Mouse (Mus musculus) megakaryocyte-erythroid progenitor cell, adult 5-6 weeks (primary cell): ENCODE measurements around the gene Erf. TPM values are rescaled to one million over a fixed set of nuclear protein-coding genes. Genes with fewer than 3 reads are reported as not detected.
A peak's percentile ranks its signal among the peaks of the same experiment; 100 is the strongest.

Source experiments
- ATAC-seq: replicated peaks from 2 replicates; pipeline ENCODE4 v1.8.0; 2016; ENCODE audit warnings: mild to moderate bottlenecking, inconsistent platforms; ENCODE audit not compliant: severe bottlenecking, poor library complexity, low FRiP score, low TSS enrichment
- total RNA-seq, 2 experiments: library from RNA; stranded (forward) in 1 of 2; stranded (reverse) in 1 of 2; fragments of 200-1000, 215-1000 nt in 1 of 2; fragments of >200 nt in 1 of 2; fragmentation: Nextera tagmentation in 1 of 2; gene quantifications; 2 replicates each; pipeline ENCODE4 v1.2.3; 2014 to 2017

Gene Erf
- total RNA-seq, 2 experiments from 2014 or later, result 8.6 to 18.9 TPM

GRCm38 (mm10) chr7:25281734-25282601, 31.4 kb upstream of the Erf start:
- peak; percentile 58 for ATAC-seq

- ATAC-seq, result peak; percentile 12
Measured at GRCm38 (mm10) chr7:25281166-25281733, 30.7 kb upstream of the Erf start.

DNA sequence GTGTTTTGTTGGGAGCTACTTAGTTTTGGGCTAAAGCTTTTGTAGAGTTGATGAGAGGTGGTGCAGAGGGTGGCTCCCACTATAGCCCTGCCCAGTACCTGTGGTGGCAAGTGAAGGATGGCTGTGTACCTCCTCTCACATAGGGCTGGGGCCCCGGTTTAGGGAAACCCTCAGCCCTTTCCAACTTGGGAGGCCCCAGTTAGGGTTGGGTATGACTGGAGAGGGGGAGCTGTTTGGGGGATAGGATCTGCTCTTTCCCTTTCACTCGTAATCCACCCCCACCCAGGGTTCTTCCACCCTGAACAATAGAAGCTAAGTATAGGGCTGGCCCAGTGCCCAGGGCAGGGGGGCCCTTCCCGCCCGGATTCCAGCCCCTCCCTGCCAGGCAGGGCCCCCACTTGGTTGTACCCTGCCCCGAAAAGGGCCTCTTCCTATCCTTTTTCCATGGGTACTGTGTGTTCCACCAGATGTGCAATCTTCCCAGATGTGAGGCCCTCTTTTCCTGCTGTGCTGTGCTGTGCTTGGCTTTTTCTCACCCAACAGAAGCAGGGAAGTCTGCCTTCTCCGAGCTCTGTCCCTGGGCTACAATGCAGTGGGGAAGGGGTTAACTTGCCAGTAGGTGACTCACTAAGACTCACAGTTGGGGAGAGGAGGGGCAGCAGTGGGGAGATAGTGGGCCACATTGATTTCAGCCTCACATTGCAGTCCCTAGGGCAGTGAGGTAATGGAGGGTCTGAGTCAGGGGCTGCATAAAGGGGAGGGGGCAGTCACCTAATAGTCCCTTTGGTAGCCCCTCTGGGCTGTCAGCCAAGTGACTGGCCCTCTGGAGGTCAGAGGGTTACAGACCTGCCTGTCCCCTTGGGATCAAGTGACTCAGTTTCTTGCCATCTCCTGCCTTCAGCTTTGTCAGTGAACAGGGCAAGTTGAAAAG, 29.6 kb upstream of the Erf start:
- no peak for ATAC-seq

DNA sequence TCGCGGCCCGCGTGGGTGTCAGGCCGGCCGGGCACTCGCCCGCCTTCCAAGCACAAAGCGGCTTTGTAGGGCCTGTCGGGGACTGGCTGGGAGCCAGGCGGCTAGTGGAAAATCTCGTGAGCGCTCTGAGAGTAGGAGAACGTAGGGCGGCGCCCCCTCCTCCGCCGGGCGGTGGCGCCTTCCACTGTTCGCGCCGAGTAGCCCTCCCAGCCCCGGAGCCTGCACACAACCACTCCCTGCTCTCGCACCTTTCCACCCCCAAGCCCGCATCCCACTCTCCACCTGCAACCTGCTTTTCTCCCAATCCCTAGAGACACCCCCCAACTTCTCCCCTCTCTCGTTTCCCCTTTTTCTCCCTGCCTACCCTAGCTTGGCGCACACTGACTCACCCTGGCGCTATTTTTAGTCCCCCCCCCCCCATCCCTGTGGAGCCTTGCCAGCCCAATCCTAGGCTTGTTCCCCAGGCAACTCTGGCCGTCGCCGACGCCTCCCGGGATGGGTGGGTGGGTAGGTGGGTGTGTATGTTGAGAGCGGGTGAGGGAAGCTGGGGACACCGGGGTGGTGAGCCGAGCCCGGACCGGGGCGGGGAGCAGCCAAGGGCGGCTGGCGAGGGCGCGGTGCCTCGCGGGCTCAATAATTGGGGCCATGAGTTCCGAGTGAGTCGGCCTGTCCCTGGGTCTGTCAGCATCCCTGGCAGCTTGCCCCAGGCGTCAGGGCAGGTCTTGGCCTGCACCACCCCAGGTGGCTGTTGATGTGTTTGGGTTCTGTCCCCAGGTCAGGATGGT, 28.7 kb upstream of the Erf start:
- ATAC-seq, result 0 out of 2 replicates have a peak, but pooled peaks have one; percentile 3

DNA sequence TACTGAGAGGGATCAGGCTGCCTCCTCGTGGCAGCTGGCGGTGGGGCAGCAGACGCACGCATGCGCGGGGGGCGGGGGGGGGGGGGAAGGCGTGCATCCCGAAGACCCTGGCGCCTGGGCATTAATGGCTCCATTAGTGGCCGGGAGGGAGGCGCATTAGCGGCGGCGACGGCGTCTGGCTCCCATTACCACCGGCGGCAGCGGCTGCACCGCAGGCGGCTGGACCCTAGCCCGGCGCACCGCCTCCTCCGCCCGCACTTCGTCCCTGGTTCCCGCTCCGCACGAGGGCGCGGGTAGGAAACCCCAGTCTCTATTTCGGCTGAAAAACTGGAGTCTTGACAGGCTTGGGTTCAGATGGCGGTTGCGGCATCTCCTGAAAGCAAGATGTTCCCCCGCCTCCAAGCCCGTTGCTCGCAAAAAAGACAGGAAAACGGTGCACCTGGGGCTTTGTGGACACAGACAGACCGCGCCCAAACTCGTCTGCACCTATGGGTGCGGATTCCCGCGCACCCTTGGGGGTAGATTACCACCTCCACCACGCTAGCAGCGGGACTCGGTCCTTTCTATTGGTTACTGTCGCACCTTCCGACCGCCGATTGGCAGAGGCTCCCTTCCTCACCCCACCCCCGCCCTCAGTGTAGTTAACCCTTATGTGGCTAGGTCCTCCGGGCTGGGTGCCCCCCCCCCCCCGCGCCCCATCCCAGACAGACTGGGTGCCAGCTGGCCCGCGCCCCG, 27.9 kb upstream of the Erf start:
- peak; percentile 53 for ATAC-seq

- no peak for ATAC-seq
Measured at GRCm38 (mm10) chr7:25277998-25278340, 27.4 kb upstream of the Erf start.

- ATAC-seq, result no peak
Measured at GRCm38 (mm10) chr7:25277405-25277804, 26.8 kb upstream of the Erf start.

DNA sequence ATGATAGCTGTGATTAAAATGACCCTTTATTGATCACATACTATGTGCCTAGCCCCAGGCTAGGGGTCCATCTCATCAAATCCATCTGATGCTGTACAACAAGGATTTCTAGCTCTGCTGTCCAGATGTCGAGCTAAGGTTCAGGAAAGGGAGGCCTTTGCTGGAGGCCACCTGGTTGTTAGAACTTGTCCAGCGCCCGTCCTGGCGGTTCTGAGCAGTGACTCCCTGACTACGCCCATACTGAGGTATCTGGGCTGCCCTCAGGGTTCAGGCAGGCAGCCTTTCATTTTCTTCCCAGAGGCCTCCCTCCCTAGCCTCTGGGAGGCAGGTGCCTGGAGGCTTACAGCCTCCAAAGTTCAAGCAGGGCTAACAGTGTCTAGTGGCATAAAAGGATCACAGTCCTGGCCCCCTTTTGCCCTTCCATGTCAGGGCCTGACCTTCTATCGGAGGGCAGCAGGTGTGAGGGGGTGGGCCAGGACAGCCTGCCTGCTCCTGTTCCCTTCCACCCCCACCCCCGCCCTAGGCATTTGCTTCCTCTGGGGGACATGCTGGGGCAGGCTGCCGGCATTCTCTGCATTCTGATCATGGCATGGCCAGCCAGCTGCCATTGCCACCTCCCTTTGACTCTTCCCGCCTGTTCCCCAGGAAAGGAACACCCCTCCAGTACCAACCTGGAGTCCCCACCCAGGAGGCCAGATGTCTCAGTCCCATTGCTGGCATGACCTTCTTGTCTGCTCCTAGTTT, 25.2 kb upstream of the Erf start:
- ATAC-seq, result no peak

GRCm38 (mm10) chr7:25274996-25275395, 24.4 kb upstream of the Erf start:
- no peak for ATAC-seq

- peak; percentile 41 for ATAC-seq
Measured at GRCm38 (mm10) chr7:25274571-25274970, 24.0 kb upstream of the Erf start.

- peak; percentile 64 for ATAC-seq
Measured at GRCm38 (mm10) chr7:25273259-25274241, 23.0 kb upstream of the Erf start.

DNA sequence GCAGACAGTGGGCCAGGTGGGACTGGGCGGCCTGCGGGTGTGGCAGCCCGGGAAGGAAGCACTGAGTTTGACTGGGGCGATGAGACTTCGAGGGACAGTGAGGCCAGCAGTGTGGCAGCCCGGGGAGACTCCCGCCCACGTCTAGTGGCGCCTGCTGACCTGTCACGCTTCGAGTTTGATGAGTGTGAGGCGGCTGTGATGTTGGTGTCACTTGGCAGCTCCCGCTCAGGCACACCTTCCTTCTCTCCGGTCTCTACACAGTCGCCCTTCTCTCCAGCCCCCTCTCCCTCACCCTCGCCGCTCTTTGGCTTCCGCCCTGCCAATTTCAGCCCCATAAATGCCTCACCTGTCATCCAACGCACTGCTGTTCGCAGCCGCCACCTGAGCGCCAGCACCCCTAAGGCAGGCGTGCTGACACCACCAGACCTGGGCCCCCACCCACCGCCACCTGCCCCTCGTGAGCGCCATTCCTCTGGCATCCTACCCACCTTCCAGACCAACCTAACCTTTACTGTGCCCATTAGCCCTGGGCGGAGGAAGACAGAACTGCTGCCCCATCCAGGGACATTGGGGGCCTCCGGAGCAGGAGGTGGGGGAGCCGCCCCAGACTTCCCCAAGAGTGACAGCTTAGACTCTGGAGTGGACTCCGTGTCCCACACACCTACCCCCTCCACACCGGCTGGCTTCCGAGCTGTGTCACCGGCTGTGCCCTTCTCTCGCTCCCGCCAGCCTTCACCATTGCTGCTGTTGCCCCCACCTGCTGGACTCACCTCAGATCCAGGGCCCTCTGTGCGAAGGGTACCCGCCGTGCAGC, 22.1 kb upstream of the Erf start:
- ATAC-seq, result no peak

- ATAC-seq, result no peak
Measured at GRCm38 (mm10) chr7:25271651-25272444, 21.3 kb upstream of the Erf start.

GRCm38 (mm10) chr7:25270652-25271633, 20.4 kb upstream of the Erf start:
- no peak for ATAC-seq
